Mouse (Mus musculus): ENCODE data around the gene Oxnad1. TPM values are rescaled to one million over a fixed set of nuclear protein-coding genes. Genes with fewer than 3 reads are reported as not detected.
A peak's percentile ranks its signal among the peaks of the same experiment; 100 is the strongest.
"Not testable (repeated sequence)": the region's sequence is repeated elsewhere in the genome, so short reads cannot be mapped to it uniquely, and the experiment has no call there.

Oxnad1 gene
- polyA plus RNA-seq, 1 experiment from 2014 or later: 22.5 TPM

DNA sequence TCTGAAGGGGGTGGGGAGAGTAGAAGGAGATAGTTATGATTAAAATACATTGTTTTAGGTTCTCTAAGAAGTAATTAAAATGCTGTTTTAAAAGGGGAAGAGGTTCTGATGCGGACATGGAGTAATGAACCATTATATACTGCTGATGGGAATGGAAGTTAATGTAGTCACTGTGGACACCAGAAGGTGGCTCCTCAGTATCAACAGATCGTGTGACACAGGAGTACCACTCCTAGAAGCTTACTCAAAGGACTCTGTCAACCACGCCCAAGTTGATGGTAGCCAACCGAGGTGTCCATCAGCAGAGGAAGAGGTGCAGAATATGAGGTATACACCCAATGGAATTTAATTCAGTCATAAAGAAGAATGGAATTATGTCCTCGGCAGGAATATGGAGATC, 43.2 kb downstream of the Oxnad1 start:
- DNase-seq (ENCODE audit: extremely low spot score, low spot score): no peak
- 84% methylated on average over 5 of the region's 5 CpGs for WGBS
- Histone ChIP-seq H3K36me3 (replicated peaks) (no peaks in the 10 kb centered on the region), H3K9me3 (no peaks in the 10 kb centered on the region), H3K27ac (no peak overlapping the region), H3K4me3 (no peak overlapping the region), H3K27me3 (ENCODE audit: poor library complexity, severe bottlenecking) (no peaks in the 10 kb centered on the region), H3K4me1 (no peaks in the 10 kb centered on the region)

DNA sequence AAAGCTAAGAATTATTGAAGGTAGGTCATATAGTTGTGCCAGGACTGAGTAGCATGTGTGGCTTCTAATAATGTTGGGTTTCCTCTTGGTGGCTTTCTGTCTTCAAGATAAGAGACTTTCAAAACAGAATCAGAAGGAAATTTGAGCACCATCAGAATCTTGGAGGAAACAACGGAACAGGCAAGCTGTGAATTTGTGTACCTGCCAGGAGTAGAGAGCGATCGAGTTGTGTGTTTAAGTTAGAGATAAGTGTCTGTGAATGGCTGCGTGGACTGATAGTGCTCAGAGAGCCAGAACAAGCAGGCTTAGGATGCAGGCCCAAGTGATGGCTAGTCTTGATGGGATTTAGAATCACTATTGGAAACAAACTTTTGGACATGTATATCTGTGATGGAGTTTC, 46.7 kb downstream of the Oxnad1 start:
- Histone ChIP-seq H3K4me3 (no peak overlapping the region), H3K36me3 (replicated peaks) (no peaks in the 10 kb centered on the region), H3K27ac (no peak overlapping the region), H3K27me3 (ENCODE audit: poor library complexity, severe bottlenecking) (no peaks in the 10 kb centered on the region), H3K4me1 (no peaks in the 10 kb centered on the region), H3K9me3 (no peaks in the 10 kb centered on the region)
- no peak for DNase-seq (ENCODE audit: extremely low spot score, low spot score)
- 89% methylated on average over 4 of the region's 4 CpGs for WGBS

DNA sequence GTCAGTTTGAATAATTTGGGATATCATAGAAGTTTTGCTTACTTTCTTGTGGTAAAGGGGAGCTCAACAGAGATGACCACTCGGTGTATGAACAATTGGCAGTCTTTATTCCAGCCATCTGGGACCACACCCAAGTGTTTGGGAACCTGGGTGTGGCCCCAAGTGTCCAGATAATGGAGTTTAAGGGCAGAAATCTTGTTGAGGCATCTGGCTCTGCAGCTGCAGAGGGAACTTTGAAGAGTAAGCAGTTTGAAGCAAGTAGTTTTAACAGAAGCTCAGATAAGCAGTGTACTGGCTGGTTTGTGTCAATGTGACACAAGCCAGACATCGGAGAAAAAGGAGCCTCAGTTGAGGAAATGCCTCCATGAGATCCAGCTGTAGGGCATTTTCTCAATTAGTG, 49.1 kb downstream of the Oxnad1 start:
- Histone ChIP-seq H3K36me3 (replicated peaks) (no peaks in the 10 kb centered on the region), H3K9me3 (no peaks in the 10 kb centered on the region), H3K4me1 (no peaks in the 10 kb centered on the region), H3K27me3 (ENCODE audit: poor library complexity, severe bottlenecking) (no peaks in the 10 kb centered on the region), H3K4me3 (no peak overlapping the region), H3K27ac (no peak overlapping the region)
- DNase-seq (ENCODE audit: extremely low spot score, low spot score): no peak
- 76% methylated on average over 2 of the region's 2 CpGs for WGBS

DNA sequence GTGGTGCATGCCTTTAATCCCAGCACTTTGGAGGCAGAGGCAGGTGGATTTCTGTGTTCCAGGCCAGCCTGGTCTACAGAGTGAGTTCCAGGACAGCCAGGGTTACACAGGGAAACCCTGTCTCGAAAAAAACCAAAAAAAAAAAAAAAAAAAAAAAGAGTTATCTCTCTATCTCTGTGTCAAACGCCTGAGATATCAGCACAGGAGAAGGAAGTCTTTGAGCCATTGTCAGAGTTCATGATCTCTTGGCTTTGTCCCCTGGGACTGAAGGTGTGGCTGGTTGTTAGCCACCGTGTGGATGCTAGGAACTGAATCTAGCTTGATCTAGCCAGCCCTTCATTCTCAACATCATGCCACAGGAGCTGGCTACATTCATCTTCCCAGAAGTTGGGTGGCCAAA, 51.3 kb downstream of the Oxnad1 start:
- not testable (repeated sequence) for H3K4me3 ChIP-seq; H3K27me3 ChIP-seq (ENCODE audit: poor library complexity, severe bottlenecking); DNase-seq (ENCODE audit: extremely low spot score, low spot score); H3K36me3 ChIP-seq (replicated peaks); H3K27ac ChIP-seq; H3K9me3 ChIP-seq; H3K4me1 ChIP-seq
- 65% methylated on average over 3 of the region's 3 CpGs for WGBS

DNA sequence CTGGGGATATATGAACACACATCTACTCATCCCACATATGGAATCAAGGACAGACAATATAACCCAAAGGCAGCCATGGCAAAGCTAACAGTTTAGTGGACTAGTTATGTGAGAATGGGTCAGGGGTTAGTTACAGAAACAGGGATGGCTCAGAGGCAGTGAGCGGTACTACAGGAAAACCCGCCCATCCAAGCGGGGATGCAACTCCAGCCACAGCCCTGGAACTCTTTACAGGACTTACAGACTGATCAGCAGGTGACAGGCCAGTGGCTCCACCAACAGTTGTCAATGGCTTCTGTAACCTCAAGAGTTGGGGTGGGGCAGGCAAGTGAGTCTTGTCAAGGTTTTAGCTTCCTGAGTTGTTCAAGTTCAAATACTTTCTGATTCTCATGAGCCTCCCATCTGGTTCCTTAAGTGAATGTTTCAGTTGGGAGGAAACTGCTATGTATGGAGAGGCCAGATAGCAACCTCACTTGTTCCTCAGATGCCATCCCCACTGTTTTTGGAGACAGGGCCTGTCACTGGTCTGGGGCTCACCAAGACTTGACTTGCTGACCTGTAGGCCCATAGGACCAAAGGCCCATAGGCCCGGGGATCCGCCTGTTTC, 55.3 kb downstream of the Oxnad1 start:
- 81% methylated on average over 5 of the region's 5 CpGs for WGBS
- no peaks in the 10 kb centered on the region for H3K27me3 ChIP-seq (ENCODE audit: poor library complexity, severe bottlenecking)
- H3K4me3 ChIP-seq: no peak overlapping the region
- no peak for DNase-seq (ENCODE audit: extremely low spot score, low spot score)
- no peaks in the 10 kb centered on the region for H3K36me3 ChIP-seq (replicated peaks)
- H3K4me1 ChIP-seq: no peaks in the 10 kb centered on the region
- no peak overlapping the region for H3K27ac ChIP-seq
- no peaks in the 10 kb centered on the region for H3K9me3 ChIP-seq

DNA sequence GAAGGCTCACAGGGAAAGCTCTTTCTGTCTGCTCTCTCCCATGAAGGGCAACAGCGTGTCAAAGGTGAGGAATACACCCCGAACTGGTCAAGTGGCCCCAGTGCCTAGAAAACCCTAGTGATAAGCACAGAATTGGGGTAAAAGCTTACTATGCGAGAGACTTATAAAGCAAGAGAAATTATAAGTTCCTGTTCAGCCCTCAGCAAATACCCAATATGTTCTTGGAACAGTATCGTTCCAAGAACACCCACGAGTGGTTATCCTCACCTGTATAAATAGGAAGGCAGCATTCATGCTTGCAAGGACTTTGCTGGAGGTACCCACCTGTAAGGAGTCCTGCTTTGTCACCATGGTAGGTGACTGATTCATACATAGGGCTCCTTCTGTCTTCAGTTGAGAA, 56.5 kb downstream of the Oxnad1 start, which contains the start of gene Msmb:
Gene Msmb, plus strand, starts transcription at position 301 of the 400 bp plus-strand sequence.
- Histone ChIP-seq H3K27ac (no peak within 1 kb of the TSS), H3K36me3 (replicated peaks) (no peaks in the 10 kb centered on the region), H3K4me3 (no peak within 1 kb of the TSS), H3K9me3 (no peaks in the 10 kb centered on the region; the same call in 1 of the 2 replicates), H3K27me3 (ENCODE audit: poor library complexity, severe bottlenecking) (no peaks in the 10 kb centered on the region), H3K4me1 (no peaks in the 10 kb centered on the region)
- 82% methylated on average over 5 of the region's 5 CpGs for WGBS
- DNase-seq (ENCODE audit: extremely low spot score, low spot score): no peak

DNA sequence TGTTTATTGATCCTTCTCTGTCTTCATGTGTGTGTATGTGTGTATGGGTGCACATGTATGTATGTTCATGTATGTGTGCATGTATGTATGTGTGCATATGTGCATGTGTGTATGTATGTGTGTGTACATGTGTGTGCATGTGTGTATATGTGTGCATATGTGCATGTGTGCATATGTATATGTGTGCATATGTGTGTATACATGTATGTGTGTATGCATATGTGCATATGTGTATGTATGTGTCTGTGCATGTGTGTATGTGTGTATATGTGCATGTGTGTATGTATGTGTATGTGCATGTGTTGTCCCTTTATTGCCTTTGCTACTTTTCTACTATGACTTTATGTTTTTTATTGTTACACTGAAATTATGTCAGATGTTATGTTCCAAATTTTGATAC, 59.6 kb downstream of the Oxnad1 start:
- Histone ChIP-seq H3K27ac (no peak overlapping the region), H3K9me3 (peaks cover 12% of the 10 kb centered on the region), H3K36me3 (replicated peaks) (no peaks in the 10 kb centered on the region), H3K4me3 (no peak overlapping the region), H3K4me1 (no peaks in the 10 kb centered on the region), H3K27me3 (ENCODE audit: poor library complexity, severe bottlenecking) (no peaks in the 10 kb centered on the region)
- no peak for DNase-seq (ENCODE audit: extremely low spot score, low spot score)

DNA sequence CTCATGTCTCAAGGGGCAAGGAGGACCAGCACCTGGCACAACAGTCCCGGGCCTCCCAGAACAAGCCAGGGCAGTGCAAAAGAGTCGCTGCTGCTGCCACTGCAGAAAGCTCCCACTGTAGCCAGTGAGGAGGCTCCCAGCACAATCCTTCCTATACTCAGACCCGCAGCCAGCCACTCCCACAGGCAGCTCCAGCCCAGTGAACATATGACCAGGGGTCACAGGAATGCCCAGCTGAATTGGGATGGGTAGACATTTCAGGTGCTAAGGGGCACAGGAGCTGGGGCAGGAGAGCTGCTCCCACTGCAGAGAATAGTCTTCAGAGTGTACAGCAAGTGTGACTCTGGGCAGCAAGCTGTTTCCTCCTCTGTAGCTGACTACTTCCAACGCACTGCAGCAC, 60.2 kb downstream of the Oxnad1 start:
- no peak overlapping the region for H3K4me3 ChIP-seq
- 74% methylated on average over 4 of the region's 4 CpGs for WGBS
- no peaks in the 10 kb centered on the region for H3K4me1 ChIP-seq
- H3K9me3 ChIP-seq: peaks cover 12% of the 10 kb centered on the region
- H3K27ac ChIP-seq: peak overlapping the region; percentile 65; the same call in 1 of the 2 replicates
- no peak for DNase-seq (ENCODE audit: extremely low spot score, low spot score)
- H3K27me3 ChIP-seq (ENCODE audit: poor library complexity, severe bottlenecking): no peaks in the 10 kb centered on the region
- H3K36me3 ChIP-seq (replicated peaks): no peaks in the 10 kb centered on the region

DNA sequence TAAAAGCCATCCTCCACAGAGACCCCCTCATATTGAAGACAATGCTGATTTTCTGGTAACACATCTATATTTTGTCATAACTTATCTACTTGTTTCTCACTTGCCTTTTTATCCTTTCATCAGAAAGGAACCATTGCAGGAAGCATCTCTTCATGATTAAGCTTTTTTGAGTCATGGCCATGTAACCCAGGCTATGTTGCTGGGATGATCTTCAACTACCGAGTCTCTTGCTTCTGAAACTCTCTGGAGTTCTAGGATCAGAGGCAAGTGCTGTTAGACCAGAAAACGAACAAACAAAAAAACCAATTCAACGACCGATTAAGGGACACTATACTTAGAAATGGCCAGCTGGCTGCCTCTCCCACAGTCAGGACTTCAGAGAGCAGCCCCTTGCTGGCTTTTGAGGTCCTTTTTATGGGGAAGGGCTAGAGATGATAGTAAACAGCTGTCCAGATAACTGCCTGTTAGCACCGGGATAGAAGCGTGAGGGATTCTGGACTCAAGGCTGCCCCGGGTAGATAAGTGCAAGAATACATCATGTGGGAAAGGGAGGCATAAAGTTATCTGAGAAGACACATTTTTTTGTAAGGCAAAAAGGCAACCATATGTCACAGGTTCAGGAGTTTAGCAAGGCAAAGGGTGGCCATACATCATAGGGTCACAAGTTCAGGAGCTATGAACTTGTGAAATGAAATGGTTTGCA, 60.8 kb downstream of the Oxnad1 start:
- DNase-seq (ENCODE audit: extremely low spot score, low spot score): no peak
- no peaks in the 10 kb centered on the region for H3K27me3 ChIP-seq (ENCODE audit: poor library complexity, severe bottlenecking)
- peak overlapping the region; percentile 65; the same call in 1 of the 2 replicates for H3K27ac ChIP-seq
- H3K4me3 ChIP-seq: no peak overlapping the region
- H3K36me3 ChIP-seq (replicated peaks): no peaks in the 10 kb centered on the region
- WGBS: 85% methylated on average over 7 of the region's 7 CpGs
- H3K9me3 ChIP-seq: peaks cover 12% of the 10 kb centered on the region
- H3K4me1 ChIP-seq: no peaks in the 10 kb centered on the region

DNA sequence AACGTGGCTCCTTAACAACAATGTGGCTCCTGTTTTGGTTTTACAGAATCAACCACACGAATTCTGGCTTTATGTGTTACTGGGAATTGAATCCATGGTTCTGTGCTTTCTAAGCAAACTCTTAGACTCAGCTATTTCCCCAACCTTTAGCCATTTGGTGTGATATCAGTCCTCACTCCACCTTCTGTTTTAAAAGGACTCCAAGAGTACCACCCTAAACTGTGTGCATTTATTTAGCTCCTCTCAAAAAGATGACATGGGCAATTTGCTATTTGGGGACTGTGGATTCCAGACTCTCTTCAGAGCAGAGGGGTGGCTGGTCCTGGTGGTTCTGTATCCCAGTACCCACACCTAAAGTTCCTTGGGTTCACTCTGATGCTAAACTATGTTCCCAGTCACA, 61.4 kb downstream of the Oxnad1 start:
- H3K27me3 ChIP-seq (ENCODE audit: poor library complexity, severe bottlenecking): no peaks in the 10 kb centered on the region
- H3K27ac ChIP-seq: no peak overlapping the region
- 65% methylated on average over 2 of the region's 2 CpGs for WGBS
- no peaks in the 10 kb centered on the region for H3K4me1 ChIP-seq
- H3K4me3 ChIP-seq: no peak overlapping the region
- H3K36me3 ChIP-seq (replicated peaks): no peaks in the 10 kb centered on the region
- peaks cover 12% of the 10 kb centered on the region for H3K9me3 ChIP-seq
- no peak for DNase-seq (ENCODE audit: extremely low spot score, low spot score)

DNA sequence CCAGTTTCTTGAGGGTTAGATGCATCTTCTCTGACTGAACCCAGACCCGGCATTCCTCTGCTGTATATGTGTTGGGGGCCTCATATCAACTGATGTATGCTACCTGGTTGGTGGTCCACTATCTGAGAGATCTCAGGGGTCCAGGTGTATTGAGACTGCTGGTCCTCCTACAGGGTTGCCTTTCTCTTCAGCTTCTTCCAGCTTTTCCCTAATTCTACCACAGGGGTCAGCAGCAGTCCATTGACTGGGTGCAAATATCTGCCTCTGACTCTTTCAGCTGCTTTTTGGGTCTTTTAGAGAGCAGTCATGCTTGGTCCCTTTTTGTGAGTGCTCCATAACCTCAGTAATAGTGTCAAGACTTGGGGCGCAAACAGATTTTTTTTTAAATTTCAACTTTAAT, 65.7 kb downstream of the Oxnad1 start:
- H3K36me3 ChIP-seq (replicated peaks): no peaks in the 10 kb centered on the region
- no peak overlapping the region for H3K27ac ChIP-seq
- H3K9me3 ChIP-seq: peaks cover 12% of the 10 kb centered on the region
- no peak for DNase-seq (ENCODE audit: extremely low spot score, low spot score)
- 90% methylated on average over 2 of the region's 2 CpGs for WGBS
- H3K4me1 ChIP-seq: no peaks in the 10 kb centered on the region
- no peaks in the 10 kb centered on the region for H3K27me3 ChIP-seq (ENCODE audit: poor library complexity, severe bottlenecking)
- H3K4me3 ChIP-seq: no peak overlapping the region

DNA sequence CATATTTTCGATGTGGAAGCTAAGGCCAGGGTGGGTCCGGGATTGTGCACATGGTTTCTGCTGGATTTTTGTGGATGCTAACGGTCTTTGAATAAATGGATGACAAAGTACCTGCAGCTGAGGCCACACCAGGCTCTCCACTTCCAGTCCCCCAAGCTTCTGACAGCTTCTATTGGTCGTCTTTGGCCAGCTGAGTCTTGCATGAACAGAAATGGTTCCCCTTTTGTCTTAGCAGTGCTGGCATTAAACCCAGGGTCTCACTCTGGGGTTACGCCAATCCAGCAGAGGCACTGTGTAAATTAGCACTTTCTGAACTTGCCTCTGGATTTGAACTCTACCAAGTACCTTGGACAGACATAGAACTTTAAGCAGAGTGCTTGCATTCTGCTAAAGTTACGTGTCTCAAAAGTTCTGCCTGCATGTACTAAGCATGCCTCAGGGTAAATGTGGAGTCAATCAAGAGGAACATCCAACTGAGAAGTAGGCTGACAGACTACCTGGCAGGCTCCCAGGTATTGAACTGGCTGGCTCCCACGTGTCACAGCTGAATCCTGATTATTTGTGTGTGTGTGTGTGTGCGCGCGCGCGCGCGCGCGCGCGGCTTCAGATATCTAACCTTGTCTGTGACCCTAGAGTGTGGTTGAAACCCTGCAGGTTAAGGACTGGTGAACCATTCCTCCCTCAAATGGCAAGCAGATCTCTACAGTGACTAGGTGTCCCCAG, 67.2 kb downstream of the Oxnad1 start:
- Histone ChIP-seq H3K36me3 (replicated peaks) (no peaks in the 10 kb centered on the region), H3K4me1 (no peaks in the 10 kb centered on the region), H3K27ac (no peak overlapping the region), H3K9me3 (peaks cover 8% of the 10 kb centered on the region; the same call in 1 of the 2 replicates), H3K4me3 (no peak overlapping the region), H3K27me3 (ENCODE audit: poor library complexity, severe bottlenecking) (no peaks in the 10 kb centered on the region)
- DNase-seq (ENCODE audit: extremely low spot score, low spot score): no peak
- 92% methylated on average over 18 of the region's 18 CpGs for WGBS
